Mouse (Mus musculus): ENCODE data around the gene Mb.

GRCm38 (mm10) chr15:77029331-77029991 is 21.0 kb downstream of the Mb start:
- TF ChIP-seq FLI1 (IDR thresholded peaks at IDR 0.05; ENCODE audit: low read length) = no peak
- TF ChIP-seq GATA1 (IDR thresholded peaks at IDR 0.05; ENCODE audit: borderline replicate concordance, low read length) = no peak

Data from megakaryocyte, embryonic 14.5 days (primary cell).